Mouse (Mus musculus): ENCODE measurements around the gene Anapc15-ps.

GRCm38 (mm10) chr10:95666791-95667190, 6.5 kb downstream of the Anapc15-ps start:
- TF ChIP-seq EP300 (IDR thresholded peaks at IDR 0.05; ENCODE audit: low read depth) (no peak), CTCF (IDR thresholded peaks at IDR 0.05; ENCODE audit: low read depth) (no peak)

Data from heart, postnatal 0 days (tissue).